Mouse (Mus musculus) limb, embryonic 13.5 days (tissue): ENCODE results near the gene Mbd5. TPM values are rescaled to one million over a fixed set of nuclear protein-coding genes. Genes with fewer than 3 reads are reported as not detected.
"Not testable (repeated sequence)": the region's sequence is repeated elsewhere in the genome, so short reads cannot be mapped to it uniquely, and the experiment has no call there.

Source experiments
- ATAC-seq: fragments of 200-750 bp; cut with Nextera tagmentation; 2 replicates; pipeline ENCODE4 v1.8.0; 2017; ENCODE audit warnings: low read depth, moderate number of reproducible peaks, moderate TSS enrichment; ENCODE audit not compliant: low FRiP score
- H3K27ac ChIP-seq: fragments of 300-500 bp; sonication (generic); 2 replicates; pipeline ENCODE4 v1.5.1; 2015; ENCODE audit warnings: inconsistent platforms, mild to moderate bottlenecking, moderate library complexity
- H3K27me3 ChIP-seq: fragments of 300-500 bp; sonication (generic); 2 replicates; pipeline ENCODE4 v1.6.1; 2015; ENCODE audit warnings: mild to moderate bottlenecking, inconsistent platforms
- H3K36me3 ChIP-seq: fragments of 300-500 bp; sonication (generic); 2 replicates; pipeline ENCODE4 v1.6.1; 2015; ENCODE audit warnings: inconsistent platforms, mild to moderate bottlenecking, moderate library complexity
- H3K4me1 ChIP-seq: fragments of 300-500 bp; sonication (generic); 2 replicates; pipeline ENCODE4 v1.6.1; 2015; ENCODE audit warnings: inconsistent platforms
- H3K4me2 ChIP-seq: fragments of 300-500 bp; sonication (generic); replicated peaks from 2 replicates; pipeline ENCODE4 v1.6.1; 2015; ENCODE audit warnings: inconsistent platforms, mild to moderate bottlenecking, moderate library complexity
- H3K4me3 ChIP-seq: fragments of 300-500 bp; sonication (generic); 2 replicates; pipeline ENCODE4 v1.5.1; 2015; ENCODE audit warnings: moderate library complexity, mild to moderate bottlenecking, inconsistent platforms
- H3K9ac ChIP-seq: fragments of 300-500 bp; sonication (generic); 2 replicates; pipeline ENCODE4 v1.6.1; 2015; ENCODE audit warnings: mild to moderate bottlenecking, inconsistent platforms
- H3K9me3 ChIP-seq: fragments of 300-500 bp; sonication (generic); 2 replicates; pipeline ENCODE4 v1.6.1; 2016; ENCODE audit warnings: inconsistent platforms
- WGBS: fragments of 180-500 bp; shearing (Covaris S2); methylation state at CpG from one replicate; pipeline ENCODE4 v1.1.7; 2015; 5-methylcytosine and 5-hydroxymethylcytosine counted together
- polyA plus RNA-seq: library from polyadenylated mRNA; unstranded; fragments of >200 nt; fragmentation: Nextera tagmentation; extraction: Ambion mirVana; gene quantifications from 2 replicates; pipeline ENCODE4 v1.2.1, GENCODE M21; 2015

Mbd5 gene
- polyA plus RNA-seq, 1 experiment from 2014 or later = 30.9 TPM

DNA sequence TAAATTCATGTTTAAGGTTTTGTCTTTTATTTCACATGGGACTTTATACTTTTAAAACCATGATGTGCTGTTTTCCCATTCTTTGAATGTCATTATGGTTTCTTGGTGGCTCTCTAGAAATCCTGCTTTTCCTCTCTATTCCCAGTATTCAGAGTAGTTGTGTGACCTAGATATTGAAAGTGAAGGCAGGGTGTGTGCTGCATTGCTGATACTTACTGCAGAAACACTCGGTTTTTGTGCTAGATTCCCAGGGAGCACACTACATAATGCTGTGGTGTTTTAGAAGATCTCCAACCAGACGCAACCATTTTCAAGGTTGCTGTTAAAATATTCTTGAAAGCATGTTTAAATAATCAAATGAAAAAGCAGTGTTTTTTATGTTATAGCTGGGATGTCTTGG is 241.7 kb downstream of the Mbd5 start:
- ATAC-seq = no peak
- peaks cover under 1% of the 10 kb centered on the region; the same call in 1 of the 2 replicates for H3K36me3 ChIP-seq
- no peaks in the 10 kb centered on the region for H3K9me3 ChIP-seq
- 74% methylated on average over 2 of the region's 2 CpGs for WGBS
- no peaks in the 10 kb centered on the region for H3K27me3 ChIP-seq
- H3K4me2 ChIP-seq = no peak overlapping the region
- H3K4me1 ChIP-seq = no peaks in the 10 kb centered on the region
- no peak overlapping the region for H3K9ac ChIP-seq
- no peak overlapping the region for H3K4me3 ChIP-seq
- H3K27ac ChIP-seq = no peak overlapping the region

DNA sequence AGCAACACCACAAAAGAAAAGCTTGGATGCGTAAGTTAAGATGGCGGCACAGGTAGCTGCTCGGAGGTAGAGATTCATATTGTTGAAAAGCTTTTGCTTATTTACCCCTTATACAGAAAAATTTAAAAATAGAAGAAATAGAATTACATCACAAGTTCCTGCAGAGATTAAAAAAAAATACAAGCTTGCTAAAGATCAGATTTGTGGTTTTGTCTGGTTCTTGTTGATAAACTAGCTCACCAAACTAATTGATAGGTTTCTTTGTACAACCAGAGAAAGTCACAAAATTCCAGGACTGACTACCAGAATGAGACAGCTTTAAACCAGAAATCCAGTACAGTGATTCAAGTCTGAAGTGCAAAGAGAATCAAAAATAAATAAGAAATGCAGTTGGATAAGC is 242.4 kb downstream of the Mbd5 start:
- Histone ChIP-seq H3K27ac (no peak overlapping the region), H3K36me3 (no peaks in the 10 kb centered on the region), H3K4me2 (no peak overlapping the region), H3K4me3 (no peak overlapping the region), H3K4me1 (no peaks in the 10 kb centered on the region), H3K9me3 (no peaks in the 10 kb centered on the region), H3K27me3 (no peaks in the 10 kb centered on the region), H3K9ac (no peak overlapping the region)
- no peak for ATAC-seq
- WGBS = 89% methylated on average over 3 of the region's 3 CpGs

DNA sequence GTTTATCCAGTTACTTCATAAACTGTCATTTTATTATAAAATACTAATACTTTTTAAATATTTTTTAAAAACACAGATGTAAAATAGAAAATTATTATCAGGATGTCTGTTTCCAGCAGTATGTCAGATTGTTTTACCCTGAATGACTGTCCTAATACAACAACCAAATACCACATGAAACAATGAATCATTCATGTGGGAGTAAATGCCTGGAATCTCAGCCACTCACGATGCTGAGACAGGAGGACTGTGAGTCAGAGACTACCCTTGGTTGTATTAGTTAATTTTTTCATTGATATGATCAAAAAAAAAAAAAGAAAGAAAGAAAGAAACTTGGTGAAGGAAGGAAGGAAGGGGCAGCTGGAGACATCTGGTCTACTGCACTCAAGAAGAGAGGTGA is 254.8 kb downstream of the Mbd5 start:
- no peaks in the 10 kb centered on the region for H3K9me3 ChIP-seq
- ATAC-seq = no peak
- H3K4me1 ChIP-seq = no peaks in the 10 kb centered on the region
- no peaks in the 10 kb centered on the region for H3K36me3 ChIP-seq
- H3K27ac ChIP-seq = no peak overlapping the region
- no peak overlapping the region for H3K9ac ChIP-seq
- WGBS = 80% methylated on average over 1 of the region's 1 CpGs
- no peaks in the 10 kb centered on the region for H3K27me3 ChIP-seq
- H3K4me3 ChIP-seq = no peak overlapping the region
- no peak overlapping the region for H3K4me2 ChIP-seq

DNA sequence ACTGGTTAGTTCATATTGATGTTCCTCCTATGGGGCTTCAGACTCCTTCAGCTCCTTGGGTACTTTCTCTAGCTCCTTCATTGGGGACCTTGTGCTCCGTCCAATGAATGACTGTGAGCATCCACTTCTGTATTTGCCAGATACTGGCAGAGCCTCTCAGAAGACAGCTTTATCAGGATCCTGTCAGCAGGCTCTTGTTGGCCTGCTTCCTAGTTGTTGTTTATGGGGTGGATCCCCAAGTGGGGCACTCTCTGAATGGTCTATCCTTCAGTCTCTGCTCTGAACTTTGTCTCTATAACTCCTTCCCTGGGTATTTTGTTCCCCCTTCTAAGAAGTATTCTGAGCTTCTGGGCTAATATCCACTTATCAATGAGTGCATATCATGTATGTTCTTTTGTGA is 256.4 kb downstream of the Mbd5 start:
- not testable (repeated sequence) for H3K4me1 ChIP-seq, H3K27me3 ChIP-seq, H3K9ac ChIP-seq, H3K27ac ChIP-seq, H3K4me3 ChIP-seq, ATAC-seq, H3K36me3 ChIP-seq, H3K4me2 ChIP-seq, H3K9me3 ChIP-seq
- WGBS = 96% methylated on average over 1 of the region's 1 CpGs

DNA sequence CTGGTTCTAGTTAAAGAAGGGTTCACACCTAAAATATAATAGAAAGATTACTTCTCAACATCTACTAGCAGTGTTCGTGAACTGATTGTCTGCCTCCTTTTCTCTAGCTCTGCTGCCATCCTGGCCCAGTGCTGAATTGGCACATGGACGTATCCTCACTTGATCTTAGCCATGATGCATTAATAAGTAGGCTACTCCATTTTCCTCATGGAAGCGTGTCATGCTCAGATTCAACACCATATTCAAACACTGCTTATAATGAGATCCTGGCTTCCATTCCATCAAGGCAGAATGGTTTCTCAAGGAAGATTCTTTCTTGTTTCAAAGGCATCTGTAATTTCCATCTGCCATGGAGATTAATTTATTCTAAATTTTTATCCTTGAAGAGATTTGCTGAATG is 260.0 kb downstream of the Mbd5 start:
- Histone ChIP-seq H3K9ac (no peak overlapping the region), H3K27ac (no peak overlapping the region), H3K4me1 (no peaks in the 10 kb centered on the region), H3K4me3 (no peak overlapping the region), H3K9me3 (no peaks in the 10 kb centered on the region), H3K36me3 (no peaks in the 10 kb centered on the region), H3K27me3 (no peaks in the 10 kb centered on the region), H3K4me2 (no peak overlapping the region)
- ATAC-seq = no peak
- 87% methylated on average over 3 of the region's 3 CpGs for WGBS

DNA sequence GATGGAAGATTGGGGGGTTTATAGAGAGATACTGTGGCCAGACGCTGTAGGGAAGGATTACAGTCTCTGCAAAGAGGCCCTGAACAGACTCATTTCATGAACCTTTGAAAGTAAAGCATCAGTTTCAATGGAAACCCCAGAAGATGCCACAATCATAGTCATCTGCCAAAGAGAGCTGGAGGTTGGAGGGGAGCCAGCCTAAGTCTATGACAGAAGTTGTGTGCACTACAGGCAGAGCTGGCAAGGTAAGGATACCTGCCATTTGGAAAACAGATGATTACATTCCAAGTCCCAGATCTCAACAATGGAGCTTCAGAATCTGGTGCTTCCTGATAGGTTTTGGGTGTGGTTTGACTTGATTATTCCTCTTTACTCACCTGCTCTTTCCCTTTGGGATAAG is 261.1 kb downstream of the Mbd5 start:
- H3K4me1 ChIP-seq = no peaks in the 10 kb centered on the region
- no peaks in the 10 kb centered on the region for H3K9me3 ChIP-seq
- no peak overlapping the region for H3K4me2 ChIP-seq
- H3K4me3 ChIP-seq = no peak overlapping the region
- no peak overlapping the region for H3K27ac ChIP-seq
- H3K36me3 ChIP-seq = no peaks in the 10 kb centered on the region
- 86% methylated on average over 1 of the region's 1 CpGs for WGBS
- H3K27me3 ChIP-seq = no peaks in the 10 kb centered on the region
- ATAC-seq = no peak
- no peak overlapping the region for H3K9ac ChIP-seq

DNA sequence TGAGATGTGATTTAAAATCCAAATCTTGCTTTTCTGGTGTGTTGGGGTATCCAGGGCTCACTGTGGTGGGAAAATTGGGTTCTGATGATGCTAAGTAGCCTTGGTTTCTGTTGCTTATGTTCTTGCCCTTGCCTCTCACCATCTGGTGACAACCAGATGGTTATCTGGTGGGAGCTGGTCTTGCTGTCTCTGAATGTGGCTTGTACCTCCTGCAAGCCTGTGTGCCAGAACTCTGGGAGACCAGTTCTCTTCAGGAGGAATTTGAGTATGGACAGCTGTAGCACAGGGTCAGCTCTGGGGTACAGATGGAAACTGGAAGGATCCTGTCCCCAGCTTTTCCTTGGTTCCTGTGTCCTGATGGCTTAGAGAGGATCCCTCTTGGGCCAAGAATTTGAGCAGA is 280.4 kb downstream of the Mbd5 start:
- ATAC-seq = no peak
- Histone ChIP-seq H3K36me3 (no peaks in the 10 kb centered on the region), H3K27ac (no peak overlapping the region), H3K9me3 (no peaks in the 10 kb centered on the region), H3K4me3 (no peak overlapping the region), H3K9ac (no peak overlapping the region), H3K4me1 (no peaks in the 10 kb centered on the region), H3K4me2 (no peak overlapping the region), H3K27me3 (no peaks in the 10 kb centered on the region)

DNA sequence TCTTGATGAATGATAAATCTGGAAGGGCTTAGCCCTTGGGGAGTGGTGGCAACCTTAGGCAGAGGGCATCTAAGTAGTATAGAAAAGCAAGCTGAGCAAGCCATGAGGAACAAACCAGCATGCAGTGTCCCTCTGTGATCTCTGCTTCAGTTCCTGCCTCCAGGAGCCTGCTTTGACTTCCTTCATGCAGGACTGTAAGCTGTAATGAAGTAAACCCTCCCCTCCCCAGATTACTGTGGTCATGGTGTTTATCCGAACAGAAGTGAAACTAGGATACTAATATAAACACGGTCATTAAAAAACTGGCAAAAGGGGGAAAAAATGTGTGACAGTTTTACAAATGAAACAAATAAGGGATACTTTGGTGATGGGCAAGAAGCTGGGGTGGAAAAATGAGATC is 284.8 kb downstream of the Mbd5 start:
- ATAC-seq = no peak
- no peak overlapping the region for H3K27ac ChIP-seq
- H3K4me3 ChIP-seq = no peak overlapping the region
- no peak overlapping the region for H3K4me2 ChIP-seq
- no peaks in the 10 kb centered on the region for H3K27me3 ChIP-seq
- no peak overlapping the region for H3K9ac ChIP-seq
- 61% methylated on average over 2 of the region's 2 CpGs for WGBS
- H3K36me3 ChIP-seq = peaks cover 8% of the 10 kb centered on the region; the same call in 1 of the 2 replicates
- H3K4me1 ChIP-seq = no peaks in the 10 kb centered on the region
- H3K9me3 ChIP-seq = no peaks in the 10 kb centered on the region

DNA sequence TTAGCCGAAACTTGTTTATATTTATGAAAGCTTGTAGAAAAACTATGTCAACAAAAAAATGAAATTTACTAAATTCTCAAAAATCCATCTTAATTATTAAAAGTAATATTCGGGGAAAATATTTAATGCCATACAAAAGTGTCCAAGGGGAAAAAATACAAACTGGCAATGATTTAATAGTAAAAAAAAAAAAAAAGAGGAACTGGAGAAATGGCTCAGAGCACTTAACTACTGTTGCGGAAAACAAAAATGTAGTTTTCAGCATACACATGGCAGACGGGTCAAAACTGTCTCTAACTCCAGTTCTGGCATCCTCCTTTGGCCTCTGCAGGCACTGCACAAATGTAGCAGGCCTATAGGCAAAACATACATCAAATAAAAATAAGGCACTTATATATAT is 292.4 kb downstream of the Mbd5 start:
- no peaks in the 10 kb centered on the region for H3K9me3 ChIP-seq
- ATAC-seq = no peak
- no peaks in the 10 kb centered on the region for H3K27me3 ChIP-seq
- no peak overlapping the region for H3K9ac ChIP-seq
- no peaks in the 10 kb centered on the region for H3K4me1 ChIP-seq
- H3K36me3 ChIP-seq = no peaks in the 10 kb centered on the region; the same call in 1 of the 2 replicates
- WGBS = 89% methylated on average over 4 of the region's 4 CpGs
- H3K4me2 ChIP-seq = no peak overlapping the region
- no peak overlapping the region for H3K4me3 ChIP-seq
- no peak overlapping the region for H3K27ac ChIP-seq

DNA sequence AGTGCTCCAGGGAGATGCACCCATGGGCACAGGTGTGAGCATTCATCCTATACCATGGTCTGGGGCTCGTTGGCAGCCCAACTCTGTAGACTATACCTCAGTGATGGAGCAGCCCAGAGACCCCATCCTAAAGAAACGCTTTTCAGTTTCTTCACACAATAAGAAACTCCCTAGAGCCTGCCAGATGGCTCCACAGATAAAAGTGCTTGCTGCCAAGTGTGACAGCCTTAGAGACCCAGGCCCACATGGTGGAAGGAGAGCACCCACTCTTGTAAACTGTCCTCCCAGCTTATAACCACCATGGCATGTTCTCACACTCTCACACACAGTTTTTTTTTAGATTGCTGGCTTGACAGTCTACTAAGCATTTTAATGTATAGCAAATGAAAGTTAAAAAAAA is 314.8 kb downstream of the Mbd5 start:
- Histone ChIP-seq H3K9ac (no peak overlapping the region), H3K4me2 (no peak overlapping the region), H3K4me1 (no peaks in the 10 kb centered on the region), H3K9me3 (no peaks in the 10 kb centered on the region), H3K27ac (no peak overlapping the region), H3K4me3 (no peak overlapping the region), H3K36me3 (no peaks in the 10 kb centered on the region), H3K27me3 (no peaks in the 10 kb centered on the region)
- ATAC-seq = no peak
- 75% methylated on average over 2 of the region's 2 CpGs for WGBS

DNA sequence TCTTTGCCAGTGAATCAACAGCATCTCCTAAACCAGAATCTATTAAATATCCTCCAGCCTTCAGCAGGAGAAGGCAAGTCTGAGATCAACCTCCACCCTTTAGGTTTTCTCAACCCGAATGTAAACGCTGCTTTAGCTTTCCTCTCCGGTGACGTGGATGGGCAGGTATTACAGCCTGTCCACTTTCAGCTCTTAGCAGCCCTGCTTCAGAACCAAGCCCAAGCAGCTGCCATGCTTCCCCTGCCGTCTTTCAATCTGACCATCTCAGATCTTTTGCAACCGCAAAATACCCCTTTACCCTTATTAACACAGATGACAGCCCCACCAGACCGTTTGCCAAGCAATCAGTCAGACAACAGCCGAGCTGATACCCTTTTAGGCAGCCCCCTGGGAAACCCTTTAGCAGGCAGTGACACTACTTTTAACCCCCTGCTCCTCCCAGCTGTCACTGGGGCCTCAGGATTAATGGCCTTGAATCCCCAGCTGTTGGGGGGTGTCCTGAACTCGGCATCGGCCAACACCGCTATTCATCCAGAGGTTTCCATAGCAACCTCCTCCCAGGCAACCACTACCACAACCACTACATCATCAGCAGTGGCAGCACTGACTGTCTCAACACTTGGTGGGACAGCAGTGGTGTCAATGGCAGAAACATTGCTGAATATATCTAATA is 323.1 kb downstream of the Mbd5 start:
- Histone ChIP-seq H3K4me2 (no peak overlapping the region), H3K27ac (no peak overlapping the region), H3K9ac (no peak overlapping the region), H3K4me3 (no peak overlapping the region), H3K27me3 (no peaks in the 10 kb centered on the region), H3K36me3 (peaks cover under 1% of the 10 kb centered on the region; the same call in 1 of the 2 replicates), H3K9me3 (no peaks in the 10 kb centered on the region), H3K4me1 (no peaks in the 10 kb centered on the region)
- 31% methylated on average over 11 of the region's 11 CpGs for WGBS
- ATAC-seq = peak; percentile 48

DNA sequence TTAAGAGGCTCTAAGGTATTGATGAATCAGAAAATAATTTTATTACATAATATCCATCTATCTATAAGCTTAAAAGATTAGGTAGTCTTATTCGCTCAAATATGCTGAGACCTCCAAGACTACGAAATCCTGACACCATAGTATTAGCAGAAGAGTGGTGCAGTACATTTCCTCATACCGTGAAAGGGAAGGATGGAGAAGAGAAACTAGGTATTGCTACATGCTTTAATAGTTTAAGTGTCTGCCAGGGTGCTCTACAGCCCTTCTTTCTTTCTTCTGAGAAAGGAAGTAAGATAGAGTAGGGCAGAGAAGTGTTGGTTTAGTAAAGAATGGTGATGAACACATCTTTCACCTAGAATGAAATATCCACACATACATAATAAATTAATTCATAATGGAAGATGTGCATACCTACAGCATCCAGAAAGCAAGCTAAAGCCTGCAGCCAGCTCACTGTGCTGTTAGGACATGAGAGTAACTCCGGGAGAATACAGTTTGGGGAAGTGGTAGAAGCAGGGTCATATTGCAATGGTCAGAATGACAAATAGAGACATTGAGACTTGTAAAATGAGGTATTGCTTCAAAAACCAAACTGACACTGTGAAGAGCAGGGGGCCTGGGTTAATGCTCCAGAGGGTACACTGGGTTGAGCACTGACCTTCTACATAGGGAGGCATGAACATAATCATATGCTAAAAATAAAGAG is 326.9 kb downstream of the Mbd5 start:
- WGBS = 86% methylated on average over 4 of the region's 4 CpGs
- Histone ChIP-seq H3K9ac (no peak overlapping the region), H3K9me3 (no peaks in the 10 kb centered on the region), H3K27ac (no peak overlapping the region), H3K4me3 (no peak overlapping the region), H3K4me2 (no peak overlapping the region), H3K4me1 (peaks cover 10% of the 10 kb centered on the region), H3K36me3 (peaks cover 10% of the 10 kb centered on the region; the same call in 1 of the 2 replicates), H3K27me3 (no peaks in the 10 kb centered on the region)
- ATAC-seq = no peak

DNA sequence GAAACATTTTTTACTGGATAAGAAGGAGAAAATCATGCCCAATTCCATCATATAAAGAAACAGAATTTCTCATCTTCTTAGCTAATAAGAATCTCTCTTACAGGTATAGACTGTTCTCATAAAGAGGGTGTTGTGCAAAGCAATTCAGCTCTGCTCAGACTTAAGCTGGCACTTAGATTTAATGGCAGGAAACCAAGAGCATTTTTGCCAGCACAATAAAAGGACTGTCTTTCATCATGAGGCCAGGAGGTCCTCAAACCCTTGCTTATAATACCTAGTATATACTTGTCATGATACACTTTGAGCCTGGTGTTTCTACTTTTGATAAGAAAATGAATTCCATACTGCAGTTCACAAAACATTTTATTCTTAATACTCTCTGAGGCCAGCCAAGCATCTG is 331.2 kb downstream of the Mbd5 start:
- Histone ChIP-seq H3K4me3 (no peak overlapping the region), H3K4me1 (peaks cover 10% of the 10 kb centered on the region), H3K9ac (no peak overlapping the region), H3K4me2 (no peak overlapping the region), H3K27ac (no peak overlapping the region), H3K36me3 (peaks cover 10% of the 10 kb centered on the region; the same call in 1 of the 2 replicates), H3K27me3 (no peaks in the 10 kb centered on the region), H3K9me3 (no peaks in the 10 kb centered on the region)
- no peak; the same call in 1 of the 2 replicates for ATAC-seq
